Comparison of ENCODE assay signal across 12 mouse cellular contexts in genomic region chr1:161896130-161896529, GRCm38 (mm10). TPM values are rescaled to one million over a fixed set of nuclear protein-coding genes. Genes with fewer than 3 reads are reported as not detected.
DNase-seq lines count a peak whose midpoint lies in the region; ATAC-seq and TF ChIP-seq lines count a peak whose summit lies in the region.
"Had no signal": no experiment of that assay in that cellular context is flagged by ENCODE, and none has a peak within 500 bp of the region (broad histone marks: within the 10 kb centered on the region; RNA-seq: fewer than 3 reads in every experiment).

No protein-coding gene starts in this region.

- TF ChIP-seq CTCF in lung, postnatal 0 days (IDR thresholded peaks at IDR 0.05), result no peak
- TF ChIP-seq CTCF in thymus, adult 2 months (IDR thresholded peaks at IDR 0.05; ENCODE audit: borderline replicate concordance, control insufficient read depth, extremely low read depth, insufficient read depth, low read length, poor library complexity), result no peak

- H3K9me3 ChIP-seq in lung, postnatal 0 days (ENCODE audit: low read length), result no peaks in the 10 kb centered on the region
- H3K9me3 ChIP-seq in embryonic facial prominence, embryonic 14.5 days (ENCODE audit: control insufficient read depth, low read length), result no peaks in the 10 kb centered on the region
- H3K9me3 ChIP-seq: neural tube, embryonic 13.5 days had no signal

- ATAC-seq in lung, postnatal 0 days, result peak; percentile 53; the same call in 1 of the 2 replicates
- peak; percentile 55; the same call in 1 of the 2 replicates for ATAC-seq in embryonic facial prominence, embryonic 14.5 days (ENCODE audit: low read depth)
- peak; percentile 38 for ATAC-seq in megakaryocyte progenitor cell, adult 5-6 weeks (replicated peaks; ENCODE audit: poor library complexity)
- ATAC-seq: hindbrain, postnatal 0 days had no signal

- peak; percentile 88 for DNase-seq in heart, adult 11 months
- DNase-seq in heart, adult 9 months (ENCODE audit: low spot score in 2 of 2), result no peak
- peak; percentile 35 for DNase-seq in lung, postnatal 0 days (ENCODE audit: low spot score)
- DNase-seq in lung, postnatal 14 days, result no peak
- peak; percentile 43 for DNase-seq in embryonic facial prominence, embryonic 14.5 days (ENCODE audit: low spot score)
- DNase-seq in right cerebral cortex, postnatal 36 days (ENCODE audit: low spot score in 2 of 2), result no peak
- no peak for DNase-seq in thymus, adult 2 months
- DNase-seq: lung, postnatal 36 days had no signal

- no peak overlapping the region for H3K27ac ChIP-seq in lung, postnatal 0 days (ENCODE audit: low read length)
- no peak overlapping the region for H3K27ac ChIP-seq in embryonic facial prominence, embryonic 14.5 days (replicated peaks; ENCODE audit: low read depth, low read length)
- no peak overlapping the region for H3K27ac ChIP-seq in thymus, adult 2 months (ENCODE audit: control insufficient read depth, insufficient read depth, low read length)
- H3K27ac ChIP-seq: hindbrain, postnatal 0 days; neural tube, embryonic 13.5 days had no signal

- no peak for TF ChIP-seq POLR2A in thymus, adult 2 months (IDR thresholded peaks at IDR 0.05; ENCODE audit: control insufficient read depth, extremely low read depth, insufficient read depth, low read length, poor library complexity)

- no peak for TF ChIP-seq EP300 in lung, postnatal 0 days (IDR thresholded peaks at IDR 0.05)

- H3K4me1 ChIP-seq in lung, postnatal 0 days (ENCODE audit: insufficient read depth, low read depth, low read length), result no peaks in the 10 kb centered on the region
- H3K4me1 ChIP-seq in embryonic facial prominence, embryonic 14.5 days (ENCODE audit: control insufficient read depth, insufficient read depth, low read length), result no peaks in the 10 kb centered on the region
- peaks cover 11% of the 10 kb centered on the region for H3K4me1 ChIP-seq in thymus, adult 2 months (replicated peaks; ENCODE audit: control insufficient read depth, insufficient read depth, low read length)
- H3K4me1 ChIP-seq: neural tube, embryonic 13.5 days had no signal

- H3K4me2 ChIP-seq in lung, postnatal 0 days (replicated peaks; ENCODE audit: low read depth, low read length), result no peak overlapping the region; the same call in 1 of the 2 replicates
- H3K4me2 ChIP-seq in embryonic facial prominence, embryonic 14.5 days (ENCODE audit: low read depth, low read length), result no peak overlapping the region
- H3K4me2 ChIP-seq: neural tube, embryonic 13.5 days had no signal

- 39% methylated on average over 10 of the region's 10 CpGs for WGBS in lung, postnatal 0 days
- WGBS in embryonic facial prominence, embryonic 14.5 days, result 38% methylated on average over 10 of the region's 10 CpGs
- WGBS in thymus, adult 2 months, result 59% methylated on average over 10 of the region's 10 CpGs

- H3K4me3 ChIP-seq in lung, postnatal 0 days (ENCODE audit: low read depth, low read length), result no peak overlapping the region
- H3K4me3 ChIP-seq in embryonic facial prominence, embryonic 14.5 days (ENCODE audit: low read depth, low read length), result no peak overlapping the region
- no peak overlapping the region for H3K4me3 ChIP-seq in thymus, adult 2 months (ENCODE audit: control insufficient read depth, insufficient read depth, low read length)
- H3K4me3 ChIP-seq: erythroblast, embryonic 14.5 days; neural tube, embryonic 13.5 days had no signal

- no peak overlapping the region for H3K9ac ChIP-seq in lung, postnatal 0 days (replicated peaks; ENCODE audit: low read depth)
- H3K9ac ChIP-seq in embryonic facial prominence, embryonic 14.5 days (ENCODE audit: low read depth, low read length), result no peak overlapping the region
- H3K9ac ChIP-seq: neural tube, embryonic 13.5 days had no signal

- no peaks in the 10 kb centered on the region for H3K36me3 ChIP-seq in lung, postnatal 0 days (ENCODE audit: insufficient read depth, low read length)
- no peaks in the 10 kb centered on the region for H3K36me3 ChIP-seq in embryonic facial prominence, embryonic 14.5 days (ENCODE audit: control insufficient read depth, insufficient read depth, low read length)
- no peaks in the 10 kb centered on the region for H3K36me3 ChIP-seq in thymus, adult 2 months (ENCODE audit: control insufficient read depth, insufficient read depth, low read length)
- H3K36me3 ChIP-seq: neural tube, embryonic 13.5 days had no signal

- no peaks in the 10 kb centered on the region for H3K27me3 ChIP-seq in lung, postnatal 0 days (replicated peaks; ENCODE audit: insufficient read depth, low read length)
- H3K27me3 ChIP-seq in embryonic facial prominence, embryonic 14.5 days (replicated peaks; ENCODE audit: control insufficient read depth, insufficient read depth, low read length), result no peaks in the 10 kb centered on the region
- no peaks in the 10 kb centered on the region for H3K27me3 ChIP-seq in thymus, adult 2 months (ENCODE audit: control insufficient read depth, insufficient read depth, low read length)
- H3K27me3 ChIP-seq: neural tube, embryonic 13.5 days had no signal

RNA-seq across cellular contexts. Expression of gene Suco, which starts 19.6 kb away (rescaled TPM):
- polyA plus RNA-seq in lung, postnatal 0 days (2015; fragmentation: Nextera tagmentation; extraction: Ambion mirVana), result 13.1 and 14.7 TPM in 2 replicates
- 27.6 and 28.7 TPM in 2 replicates for polyA plus RNA-seq in embryonic facial prominence, embryonic 14.5 days (2014; fragmentation: Nextera tagmentation; extraction: Ambion mirVana)
- 47.0 and 49.6 TPM in 2 replicates for total RNA-seq in megakaryocyte progenitor cell, adult 5-6 weeks (2015)
- total RNA-seq in megakaryocyte progenitor cell, adult 5-6 weeks (2017), result 87.0 and 116 TPM in 2 replicates
- polyA plus RNA-seq in thymus, adult 2 months (2012; rRNA removed), result 5.2 and 6.0 TPM in 2 replicates

Comparison
In these comparisons a context has a peak if more than half of its experiments do, and no peak if none do; other contexts are left out.
1. DNase-seq: peak in heart, adult 11 months (single experiment), lung, postnatal 0 days (single experiment) and embryonic facial prominence, embryonic 14.5 days (single experiment); none in heart, adult 9 months (0 of 2), lung, postnatal 14 days (single experiment), right cerebral cortex, postnatal 36 days (0 of 2) and thymus, adult 2 months (single experiment).
2. Peak in every context shown above with its lines, with median percentiles within 50 percentile points of each other: ATAC-seq.